Comparison of ENCODE assay signal across 9 mouse cellular contexts in the genomic region with DNA sequence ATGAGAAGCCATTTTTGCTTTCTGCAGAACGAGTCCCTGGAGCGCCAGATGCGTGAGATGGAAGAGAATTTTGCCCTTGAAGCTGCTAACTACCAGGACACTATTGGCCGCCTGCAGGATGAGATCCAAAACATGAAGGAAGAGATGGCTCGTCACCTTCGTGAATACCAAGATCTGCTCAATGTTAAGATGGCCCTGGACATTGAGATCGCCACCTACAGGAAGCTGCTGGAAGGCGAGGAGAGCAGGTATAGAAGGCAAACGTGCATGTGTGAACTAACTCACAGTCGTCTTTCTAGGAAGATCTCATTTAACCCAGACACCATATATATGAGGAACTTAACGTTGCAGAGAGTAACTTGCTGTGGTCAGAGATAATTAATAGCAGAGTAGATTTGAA. TPM values are rescaled to one million over a fixed set of nuclear protein-coding genes. Genes with fewer than 3 reads are reported as not detected.
A peak's percentile ranks its signal among the peaks of the same experiment; 100 is the strongest.
DNase-seq lines count a peak whose midpoint lies in the region; TF ChIP-seq lines count a peak whose summit lies in the region.
"Had no signal": no experiment of that assay in that cellular context is flagged by ENCODE, and none has a peak within 500 bp of the region (broad histone marks: within the 10 kb centered on the region; RNA-seq: fewer than 3 reads in every experiment).

No protein-coding gene starts in this region.

- peak; percentile 62 for TF ChIP-seq CTCF in heart, adult 2 months (IDR thresholded peaks at IDR 0.05)

- DNase-seq in heart, adult 2 months: peak in 1 of 2 experiments; percentile 13
- DNase-seq in heart, adult 9 months (ENCODE audit: low spot score in 2 of 2): no peak
- peak; percentile 47 for DNase-seq in testis, postnatal 10 days (ENCODE audit: low spot score)
- DNase-seq in testis, postnatal 14 days (ENCODE audit: low spot score): no peak
- DNase-seq in heart, postnatal 36 days: peak; percentile 11 to 20
- DNase-seq in urinary bladder, postnatal 10 days (ENCODE audit: low spot score): no peak
- no peak for DNase-seq in gastrocnemius, adult 8-10 months (ENCODE audit: low spot score in 2 of 2)
- DNase-seq in layer of hippocampus, postnatal 25 days (ENCODE audit: extremely low spot score in 1 of 2, low spot score in 1 of 2): no peak

- H3K27me3 ChIP-seq in heart, adult 2 months (ENCODE audit: control insufficient read depth, insufficient read depth, low read length): no peaks in the 10 kb centered on the region
- H3K27me3 ChIP-seq: limb, embryonic 13.5 days had no signal

- no peak for TF ChIP-seq EP300 in heart, adult 2 months (IDR thresholded peaks at IDR 0.05; ENCODE audit: insufficient read depth, low read depth, low read length)

- H3K4me3 ChIP-seq in heart, adult 2 months: no peak overlapping the region
- H3K4me3 ChIP-seq: limb, embryonic 13.5 days had no signal

- H3K4me1 ChIP-seq in heart, adult 2 months (ENCODE audit: control insufficient read depth, insufficient read depth, low read length): peaks cover 8% of the 10 kb centered on the region

- intact Hi-C loops in heart, adult 2 months (cut with DNase I): loop anchor here (10.0 kb wide), 1 partner anchor 55 kb away; no protein-coding TSS in a partner anchor
- intact Hi-C loops in heart, postnatal 36 days (cut with DNase I): loop anchor here (5.0 kb wide), 2 partner anchors 193 to 288 kb away; no protein-coding TSS in a partner anchor

- TF ChIP-seq POLR2A in heart, adult 2 months (IDR thresholded peaks at IDR 0.05; ENCODE audit: insufficient read depth, low read depth, low read length): no peak

- H3K36me3 ChIP-seq in heart, adult 2 months (ENCODE audit: control insufficient read depth, insufficient read depth, low read length): peaks cover 45% of the 10 kb centered on the region

- no peak overlapping the region for H3K27ac ChIP-seq in heart, adult 2 months
- H3K27ac ChIP-seq: limb, embryonic 13.5 days had no signal

- H3K79me2 ChIP-seq in heart, adult 2 months (replicated peaks; ENCODE audit: control insufficient read depth, insufficient read depth, low read length): no peaks in the 10 kb centered on the region

- 44% methylated on average over 11 of the region's 11 CpGs for WGBS in heart, adult 2 months

- H3K9ac ChIP-seq in heart, adult 2 months (ENCODE audit: low read depth, low read length): no peak overlapping the region
- H3K9ac ChIP-seq: limb, embryonic 13.5 days had no signal

RNA-seq across cellular contexts. Expression of gene Vim, which starts 6.3 kb away (rescaled TPM):
- total RNA-seq in heart, adult 2 months (2021): 100 to 1,000 TPM; 264 to 265 TPM
- 408 and 528 TPM in 2 replicates for polyA plus RNA-seq in heart, adult 2 months (2012; rRNA removed)
- total RNA-seq in heart, postnatal 36 days (2021): 100 to 1,000 TPM; 352 to 374 TPM
- total RNA-seq in gastrocnemius, adult 8-10 months (2022): 100 to 1,000 TPM in 1 of 4 experiments, 10 to 100 TPM in 3; 64.2 to 139 (median 92.0) TPM
- 10 to 100 TPM; 57.6 to 62.8 TPM for total RNA-seq in layer of hippocampus, postnatal 25 days (2021)

RNA-seq across cellular contexts. Expression of gene Trdmt1, which starts 35.5 kb away (rescaled TPM):
- total RNA-seq in heart, adult 2 months (2021): 1 to 10 TPM; 5.2 to 7.0 TPM
- 3.3 and 7.8 TPM in 2 replicates for polyA plus RNA-seq in heart, adult 2 months (2012; rRNA removed)
- total RNA-seq in heart, postnatal 36 days (2021): 1 to 10 TPM; 6.5 to 8.0 TPM
- 1 to 10 TPM; 2.4 to 4.1 (median 3.7) TPM for total RNA-seq in gastrocnemius, adult 8-10 months (2022)
- 1 to 10 TPM; 4.8 to 6.4 TPM for total RNA-seq in layer of hippocampus, postnatal 25 days (2021)

Comparison
In these comparisons a context has a peak if more than half of its experiments do, and no peak if none do; other contexts are left out.
1. DNase-seq: peak in testis, postnatal 10 days (single experiment) and heart, postnatal 36 days (2 of 2); none in heart, adult 9 months (0 of 2), testis, postnatal 14 days (single experiment), urinary bladder, postnatal 10 days (single experiment), gastrocnemius, adult 8-10 months (0 of 2) and layer of hippocampus, postnatal 25 days (0 of 2).